Mouse (Mus musculus): ENCODE data around the gene Rpl9-ps6.

DNA sequence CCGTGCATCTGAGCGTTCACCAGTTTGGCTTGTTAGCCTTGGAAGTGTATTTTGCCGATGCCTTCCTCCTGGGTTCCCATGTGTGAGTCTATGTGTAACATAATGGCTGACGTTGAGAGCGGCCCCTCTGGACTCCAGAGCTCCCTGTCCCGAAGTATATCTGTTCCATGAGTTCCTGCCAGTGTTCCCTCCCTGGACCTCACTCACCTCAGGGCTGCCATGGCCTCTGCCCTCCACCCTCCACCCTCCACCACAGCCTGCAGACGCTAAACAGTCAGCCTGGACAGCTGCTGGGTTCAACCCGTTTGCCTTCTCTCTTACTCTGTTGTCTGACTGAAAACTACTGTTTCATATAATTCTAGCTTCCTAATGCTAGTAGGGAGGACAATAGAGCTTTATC, 39.7 kb upstream of the Rpl9-ps6 start:
- TF ChIP-seq POLR2A (IDR thresholded peaks at IDR 0.05; ENCODE audit: insufficient read depth, low read depth, low read length), result no peak
- TF ChIP-seq CTCF (IDR thresholded peaks at IDR 0.05; ENCODE audit: insufficient read depth, low read depth, low read length), result no peak

All from olfactory bulb, adult 2 months (tissue).